Mouse (Mus musculus): ENCODE measurements around the gene Mrpl18. TPM values are rescaled to one million over a fixed set of nuclear protein-coding genes. Genes with fewer than 3 reads are reported as not detected.

Mrpl18 gene
- total RNA-seq, 4 experiments from 2014 or later: 161 to 175 (median 169) TPM

Small RNA genes within 50 kb of the gene (microRNA-seq; reads per million reads assigned to microRNA genes)
- not detected for gene Gm24085

Other genes starting within 250 kb of the Mrpl18 start
- gene Slc22a1, start 240.5 kb downstream of the Mrpl18 start, total RNA-seq (2022): 10 to 100 TPM in 3 of 4 experiments, 1 to 10 TPM in 1; 9.5 to 26.9 (median 14.3) TPM
- gene Igf2r, start 146.7 kb downstream of the Mrpl18 start, total RNA-seq (2022): 100 to 1,000 TPM; 103 to 124 (median 118) TPM
- gene Mas1, start 48.2 kb downstream of the Mrpl18 start, total RNA-seq (2022): 1 to 10 TPM in 2 of 4 experiments, under 1 TPM in 2; 0.31 to 1.3 (median 0.96) TPM
- 1 to 10 TPM; 5.0 to 7.4 (median 6.5) TPM for gene Mrgprh, start 40.3 kb downstream of the Mrpl18 start, total RNA-seq (2022)
- gene Pnldc1, start 6.1 kb downstream of the Mrpl18 start, total RNA-seq (2022): under 1 TPM; 0.30 to 0.94 (median 0.54) TPM
- 100 to 1,000 TPM; 173 to 191 (median 185) TPM for gene Tcp1, start 644 bp downstream of the Mrpl18 start, total RNA-seq (2022)
- gene Acat3, start 24.3 kb upstream of the Mrpl18 start, total RNA-seq (2022): under 1 TPM in 1 of 4 experiments, not detected in 3; 0.12 TPM
- 1 to 10 TPM; 4.2 to 7.1 (median 6.1) TPM for gene Acat2, start 44.4 kb upstream of the Mrpl18 start, total RNA-seq (2022)
- 10 to 100 TPM; 31.7 to 33.9 (median 32.4) TPM for gene Wtap, start 77.8 kb upstream of the Mrpl18 start, total RNA-seq (2022)
- 1,000 to 10,000 TPM; 1,030 to 1,116 (median 1,059) TPM for gene Sod2, start 90.5 kb upstream of the Mrpl18 start, total RNA-seq (2022)
- gene Gpr31b, start 136.0 kb upstream of the Mrpl18 start, total RNA-seq (2022): not detected
- under 1 TPM in 2 of 4 experiments, not detected in 2; 0.11 to 0.34 TPM for gene Tcp10b, start 144.8 kb upstream of the Mrpl18 start, total RNA-seq (2022)
- gene Unc93a, start 215.5 kb upstream of the Mrpl18 start, total RNA-seq (2022): not detected